Mouse (Mus musculus): ENCODE measurements around the gene Tmem268.

The Tmem268 gene

GRCm38 (mm10) chr4:63554616-63555015 is 4.0 kb upstream of the Tmem268 start:
- no peak for ATAC-seq (ENCODE audit: insufficient number of reproducible peaks, low FRiP score, low TSS enrichment)

- ATAC-seq (ENCODE audit: insufficient number of reproducible peaks, low FRiP score, low TSS enrichment), result no peak
Measured at GRCm38 (mm10) chr4:63555111-63555510, 3.5 kb upstream of the Tmem268 start.

DNA sequence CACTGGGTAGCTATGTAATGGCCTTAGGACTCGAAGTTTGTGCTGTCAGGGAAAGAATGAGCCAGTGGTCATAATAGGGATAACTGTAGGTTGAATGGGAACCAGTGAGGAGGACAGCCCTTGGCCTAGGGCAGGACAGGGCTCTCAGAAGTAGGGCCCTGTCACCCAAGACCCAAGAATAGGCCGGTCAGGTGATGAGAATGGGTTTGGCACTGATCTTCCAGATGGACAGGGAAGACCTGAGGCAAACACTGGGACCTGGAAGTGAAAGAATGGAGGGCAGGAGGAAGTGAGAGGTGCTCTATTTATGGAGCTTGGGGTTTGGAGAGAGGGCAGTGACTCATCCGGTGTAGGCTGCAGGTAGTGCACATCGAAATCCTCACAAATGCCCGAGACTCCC is 1.9 kb upstream of the Tmem268 start:
- ATAC-seq (ENCODE audit: insufficient number of reproducible peaks, low FRiP score, low TSS enrichment), result no peak

GRCm38 (mm10) chr4:63557124-63558059 is 1.2 kb upstream of the Tmem268 start:
- ATAC-seq (ENCODE audit: insufficient number of reproducible peaks, low FRiP score, low TSS enrichment), result no peak

- peak; percentile 4; the same call in 1 of the 2 replicates for ATAC-seq (ENCODE audit: insufficient number of reproducible peaks, low FRiP score, low TSS enrichment)
Measured at GRCm38 (mm10) chr4:63559127-63559697, 631 bp downstream of the Tmem268 start.

DNA sequence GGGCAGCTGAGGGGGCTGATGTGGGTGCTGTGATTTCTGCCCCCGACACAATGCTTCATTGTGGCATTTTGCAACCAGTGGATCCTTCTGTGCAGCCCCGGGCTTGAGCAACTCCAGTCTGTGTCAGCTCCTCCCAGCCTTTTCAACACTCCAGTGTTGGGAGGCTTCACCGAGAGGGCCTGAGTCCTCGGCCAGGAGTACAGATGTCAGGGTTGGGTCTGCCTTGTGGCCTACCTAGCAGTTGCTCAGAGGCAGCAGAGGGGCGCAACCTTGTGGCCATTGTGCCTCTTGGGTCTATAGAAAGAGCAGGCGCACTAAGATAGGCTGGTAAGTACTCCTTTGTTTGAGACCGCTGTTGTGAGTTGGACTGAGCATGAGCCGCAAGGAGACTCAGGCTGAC is 1.5 kb downstream of the Tmem268 start:
- no peak for ATAC-seq (ENCODE audit: insufficient number of reproducible peaks, low FRiP score, low TSS enrichment)

- ATAC-seq (ENCODE audit: insufficient number of reproducible peaks, low FRiP score, low TSS enrichment), result no peak
Measured at GRCm38 (mm10) chr4:63561861-63562675, 3.5 kb downstream of the Tmem268 start.

- ATAC-seq (ENCODE audit: insufficient number of reproducible peaks, low FRiP score, low TSS enrichment), result no peak
Measured at GRCm38 (mm10) chr4:63562742-63563141, 4.2 kb downstream of the Tmem268 start.

- no peak for ATAC-seq (ENCODE audit: insufficient number of reproducible peaks, low FRiP score, low TSS enrichment)
Measured at GRCm38 (mm10) chr4:63567712-63568390, 9.3 kb downstream of the Tmem268 start.

DNA sequence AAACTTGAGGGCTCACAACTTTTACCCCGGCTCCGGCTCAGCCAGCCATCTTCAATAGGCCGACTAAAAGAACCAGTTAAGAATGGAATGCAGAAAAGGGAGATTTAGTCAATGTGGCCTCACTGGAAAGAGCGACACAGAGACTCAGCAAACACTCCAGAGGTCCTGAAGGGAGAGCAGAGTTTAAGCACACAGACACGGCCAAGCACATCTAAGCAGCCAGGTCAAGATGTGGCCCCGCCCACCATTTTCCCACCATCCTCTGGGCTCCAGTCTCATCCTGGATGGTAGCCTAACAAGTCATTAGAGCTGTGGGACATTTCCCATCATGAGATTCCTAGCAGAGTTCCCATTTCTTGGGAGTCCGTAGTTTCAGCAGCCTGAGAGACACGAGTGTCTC is 10.7 kb downstream of the Tmem268 start:
- ATAC-seq (ENCODE audit: insufficient number of reproducible peaks, low FRiP score, low TSS enrichment), result no peak

DNA sequence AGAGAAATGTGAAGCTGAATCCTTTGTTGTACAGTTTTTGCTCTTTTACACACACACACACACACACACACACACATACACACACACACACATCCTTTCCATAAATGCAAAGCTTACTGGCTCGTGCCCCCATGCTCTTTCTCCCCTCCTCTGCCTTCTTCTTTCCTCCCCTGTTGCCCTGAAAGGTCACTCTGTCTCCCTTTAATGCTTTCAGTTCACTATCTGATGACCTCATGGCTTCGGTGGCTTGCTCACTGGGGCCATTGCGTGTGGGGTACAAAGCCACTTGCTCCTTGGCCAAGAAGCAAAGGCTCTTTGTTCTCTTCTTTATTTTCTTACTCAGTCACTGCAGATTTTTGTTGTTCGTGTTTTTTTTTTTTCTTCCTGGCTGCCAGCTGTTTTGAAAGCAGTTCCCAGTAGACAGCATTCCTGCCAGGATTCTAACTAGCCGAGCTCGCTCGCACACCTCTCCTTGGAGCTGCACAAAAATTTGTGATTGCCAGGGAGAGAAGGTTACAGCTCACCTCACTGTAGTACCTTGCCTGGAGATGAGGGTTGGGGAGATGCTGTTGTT is 11.7 kb downstream of the Tmem268 start:
- ATAC-seq (ENCODE audit: insufficient number of reproducible peaks, low FRiP score, low TSS enrichment), result no peak

DNA sequence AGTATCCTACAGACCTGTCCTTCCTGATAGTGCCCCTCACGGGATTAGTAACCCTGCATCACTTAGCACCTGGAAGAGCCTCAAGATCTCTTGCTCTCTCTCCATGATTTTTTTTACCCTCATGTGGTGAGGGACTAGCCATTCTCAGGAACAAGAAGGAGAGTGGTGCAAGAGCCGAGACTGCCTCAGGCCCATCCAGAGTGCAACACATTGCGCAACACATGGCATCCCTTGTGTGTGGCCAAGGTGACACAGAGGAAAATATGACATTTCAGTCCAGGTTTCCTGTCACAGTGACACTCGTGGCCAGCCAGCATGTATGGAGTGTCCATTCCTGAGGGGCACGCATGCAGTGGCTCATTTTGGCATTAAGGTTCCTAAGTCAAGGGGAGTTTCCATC is 14.0 kb downstream of the Tmem268 start:
- no peak for ATAC-seq (ENCODE audit: insufficient number of reproducible peaks, low FRiP score, low TSS enrichment)

DNA sequence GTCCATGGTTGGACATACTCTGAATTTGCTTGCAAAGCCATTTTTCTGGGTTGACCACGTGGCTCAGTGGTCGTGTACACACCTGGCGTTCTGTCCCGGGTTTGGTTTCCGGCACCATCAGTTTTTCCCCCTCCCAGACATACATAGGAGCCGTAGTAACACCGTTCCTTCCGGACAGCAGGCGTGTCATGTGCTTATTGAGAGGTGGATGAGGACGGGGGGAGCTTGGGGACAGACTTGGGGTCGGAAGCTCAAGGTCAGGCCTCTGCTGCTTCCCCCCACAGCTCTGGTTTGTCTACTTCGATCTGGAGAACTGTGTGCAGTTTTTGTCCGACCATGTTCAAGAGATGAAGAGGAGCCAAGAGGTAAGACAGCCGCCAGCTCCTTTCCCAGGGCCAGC is 21.1 kb downstream of the Tmem268 start:
- ATAC-seq (ENCODE audit: insufficient number of reproducible peaks, low FRiP score, low TSS enrichment), result no peak

GRCm38 (mm10) chr4:63580078-63580477 is 21.5 kb downstream of the Tmem268 start:
- no peak for ATAC-seq (ENCODE audit: insufficient number of reproducible peaks, low FRiP score, low TSS enrichment)

GRCm38 (mm10) chr4:63582580-63582979 is 24.0 kb downstream of the Tmem268 start:
- ATAC-seq (ENCODE audit: insufficient number of reproducible peaks, low FRiP score, low TSS enrichment), result no peak

DNA sequence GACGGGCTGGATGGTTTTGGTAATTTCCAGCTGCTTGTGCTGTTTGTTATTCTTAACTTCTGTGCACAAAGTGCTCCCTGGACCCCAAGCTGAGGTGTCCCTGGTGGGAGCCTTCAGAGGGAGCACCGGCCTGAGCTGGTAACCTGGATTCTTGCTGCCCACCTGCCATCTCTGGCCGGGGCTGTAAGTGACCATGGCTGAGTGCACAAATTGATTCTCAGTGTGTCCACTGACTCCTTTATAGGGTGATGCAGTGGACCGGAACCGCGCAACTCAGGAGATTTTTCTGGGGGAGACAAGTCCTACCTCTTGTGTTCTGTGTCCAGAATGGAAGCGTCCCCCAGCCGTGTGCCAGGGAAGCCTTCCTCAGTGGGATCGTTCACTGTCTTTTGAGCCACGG is 26.6 kb downstream of the Tmem268 start:
- no peak for ATAC-seq (ENCODE audit: insufficient number of reproducible peaks, low FRiP score, low TSS enrichment)

- ATAC-seq (ENCODE audit: insufficient number of reproducible peaks, low FRiP score, low TSS enrichment), result no peak
Measured at GRCm38 (mm10) chr4:63586240-63586639, 27.7 kb downstream of the Tmem268 start.

DNA sequence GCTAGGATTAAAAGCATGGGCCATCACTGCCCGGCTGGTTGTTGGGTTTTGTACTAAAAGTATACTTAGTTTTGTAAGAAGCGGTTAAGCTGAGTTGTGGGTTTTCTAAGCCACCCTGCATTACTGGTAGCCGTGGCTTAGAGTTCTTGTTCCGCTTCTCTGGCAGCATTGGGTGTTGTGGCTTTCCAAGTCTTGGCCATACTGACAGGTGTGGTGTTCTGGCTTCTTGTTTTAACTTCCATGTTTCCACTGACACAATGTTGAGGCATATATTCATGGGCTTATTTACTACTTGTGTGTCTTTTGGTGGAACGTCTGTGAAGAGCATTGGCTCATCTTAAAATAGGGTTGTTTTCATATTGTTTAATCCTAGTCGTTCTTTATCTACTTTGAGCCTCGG is 31.4 kb downstream of the Tmem268 start:
- ATAC-seq (ENCODE audit: insufficient number of reproducible peaks, low FRiP score, low TSS enrichment), result no peak

DNA sequence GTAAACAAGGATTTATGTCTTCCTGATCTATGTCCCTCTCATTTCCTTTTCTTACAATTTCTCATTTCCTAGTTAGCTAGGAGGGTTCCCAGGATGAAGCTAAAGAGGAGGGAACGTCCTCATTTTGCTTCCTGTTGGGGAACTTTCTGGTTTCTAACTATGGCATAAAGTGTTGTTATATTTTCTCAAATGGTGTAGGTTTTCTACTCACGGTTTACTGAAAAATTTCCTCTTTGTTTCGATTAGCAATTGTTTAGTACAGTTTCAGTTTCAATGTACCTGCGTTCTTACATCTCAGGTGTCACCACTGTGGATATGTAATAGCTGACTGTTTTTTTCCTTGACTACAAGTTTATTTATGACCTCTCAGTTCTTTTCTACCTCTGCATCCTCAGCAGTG is 32.0 kb downstream of the Tmem268 start:
- ATAC-seq (ENCODE audit: insufficient number of reproducible peaks, low FRiP score, low TSS enrichment), result no peak

- no peak for ATAC-seq (ENCODE audit: insufficient number of reproducible peaks, low FRiP score, low TSS enrichment)
Measured at GRCm38 (mm10) chr4:63594459-63595110, 36.0 kb downstream of the Tmem268 start.
